Mouse (Mus musculus): Measurements from ENCODE around the gene Rbms3. TPM values are rescaled to one million over a fixed set of nuclear protein-coding genes. Genes with fewer than 3 reads are reported as not detected.
A peak's percentile ranks its signal among the peaks of the same experiment; 100 is the strongest.

Rbms3 gene
- polyA plus RNA-seq, 1 experiment from 2014 or later = 117 TPM

DNA sequence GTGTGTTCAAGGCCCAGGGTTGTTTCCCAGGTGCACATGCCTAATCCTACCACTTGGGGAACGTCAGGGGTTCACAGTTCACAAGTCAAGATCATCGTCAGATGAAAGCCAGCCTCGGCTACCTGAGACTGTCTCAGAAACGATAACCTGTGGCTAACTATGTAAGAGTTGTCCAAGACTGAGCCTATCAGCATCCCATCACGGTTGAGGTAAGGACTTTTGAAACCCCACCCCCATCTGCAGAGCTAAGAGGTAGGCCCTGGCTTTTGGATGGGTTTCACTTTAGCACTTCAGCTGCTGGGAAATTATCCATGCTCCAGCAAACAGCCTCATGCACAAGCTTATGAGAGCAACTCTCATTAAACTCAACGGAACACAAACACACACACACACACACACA, 607.6 kb downstream of the Rbms3 start:
- Histone ChIP-seq H3K36me3 (ENCODE audit: insufficient read depth) (no peaks in the 10 kb centered on the region), H3K9ac (no peak overlapping the region), H3K9me3 (ENCODE audit: low read depth, low read length) (no peaks in the 10 kb centered on the region), H3K27ac (ENCODE audit: low read depth) (no peak overlapping the region), H3K4me2 (no peak overlapping the region), H3K4me3 (ENCODE audit: low read depth, low read length) (no peak overlapping the region), H3K27me3 (ENCODE audit: insufficient read depth, low read length) (no peaks in the 10 kb centered on the region), H3K4me1 (ENCODE audit: insufficient read depth) (peaks cover 10% of the 10 kb centered on the region)
- no peak for TF ChIP-seq CTCF (IDR thresholded peaks at IDR 0.05; ENCODE audit: low read depth)
- ATAC-seq (ENCODE audit: insufficient read depth) (no peak), DNase-seq (no peak)
- WGBS = 87% methylated on average over 6 of the region's 6 CpGs

GRCm38 (mm10) chr9:117021506-117021905, 608.2 kb downstream of the Rbms3 start:
- Histone ChIP-seq H3K4me2 (no peak overlapping the region), H3K9ac (no peak overlapping the region), H3K27me3 (ENCODE audit: insufficient read depth, low read length) (no peaks in the 10 kb centered on the region), H3K27ac (ENCODE audit: low read depth) (no peak overlapping the region), H3K4me3 (ENCODE audit: low read depth, low read length) (no peak overlapping the region), H3K9me3 (ENCODE audit: low read depth, low read length) (no peaks in the 10 kb centered on the region), H3K36me3 (ENCODE audit: insufficient read depth) (no peaks in the 10 kb centered on the region), H3K4me1 (ENCODE audit: insufficient read depth) (peaks cover 10% of the 10 kb centered on the region)
- DNase-seq = no peak
- no peak for ATAC-seq (ENCODE audit: insufficient read depth)
- no peak for TF ChIP-seq CTCF (IDR thresholded peaks at IDR 0.05; ENCODE audit: low read depth)
- 59% methylated on average over 3 of the region's 3 CpGs for WGBS

GRCm38 (mm10) chr9:117020216-117020615, 609.5 kb downstream of the Rbms3 start:
- DNase-seq = no peak
- no peak overlapping the region for H3K4me2 ChIP-seq
- H3K4me1 ChIP-seq (ENCODE audit: insufficient read depth) = peaks cover 10% of the 10 kb centered on the region
- no peak overlapping the region for H3K9ac ChIP-seq
- no peak overlapping the region for H3K4me3 ChIP-seq (ENCODE audit: low read depth, low read length)
- no peak overlapping the region for H3K27ac ChIP-seq (ENCODE audit: low read depth)
- no peak for TF ChIP-seq CTCF (IDR thresholded peaks at IDR 0.05; ENCODE audit: low read depth)
- no peaks in the 10 kb centered on the region for H3K27me3 ChIP-seq (ENCODE audit: insufficient read depth, low read length)
- H3K36me3 ChIP-seq (ENCODE audit: insufficient read depth) = no peaks in the 10 kb centered on the region
- no peak for ATAC-seq (ENCODE audit: insufficient read depth)
- no peaks in the 10 kb centered on the region for H3K9me3 ChIP-seq (ENCODE audit: low read depth, low read length)
- 90% methylated on average over 2 of the region's 2 CpGs for WGBS

- H3K4me3 ChIP-seq (ENCODE audit: low read depth, low read length) = no peak overlapping the region
- peak; percentile 62; the same call in 1 of the 2 replicates for ATAC-seq (ENCODE audit: insufficient read depth)
- H3K4me2 ChIP-seq = no peak overlapping the region
- peak; percentile 55 for DNase-seq
- H3K36me3 ChIP-seq (ENCODE audit: insufficient read depth) = no peaks in the 10 kb centered on the region
- H3K4me1 ChIP-seq (ENCODE audit: insufficient read depth) = peaks cover 10% of the 10 kb centered on the region
- H3K27me3 ChIP-seq (ENCODE audit: insufficient read depth, low read length) = no peaks in the 10 kb centered on the region
- H3K9me3 ChIP-seq (ENCODE audit: low read depth, low read length) = no peaks in the 10 kb centered on the region
- peak overlapping the region; percentile 27; the same call in 1 of the 2 replicates for H3K27ac ChIP-seq (ENCODE audit: low read depth)
- 27% methylated on average over 2 of the region's 2 CpGs for WGBS
- no peak overlapping the region; the same call in 1 of the 2 replicates for H3K9ac ChIP-seq
- no peak for TF ChIP-seq CTCF (IDR thresholded peaks at IDR 0.05; ENCODE audit: low read depth)
These were observed 611.0 kb downstream of the Rbms3 start for GRCm38 (mm10) chr9:117018741-117019163.

GRCm38 (mm10) chr9:117018301-117018700, 611.4 kb downstream of the Rbms3 start:
- H3K4me3 ChIP-seq (ENCODE audit: low read depth, low read length) = no peak overlapping the region
- ATAC-seq (ENCODE audit: insufficient read depth) (no peak), DNase-seq (no peak)
- no peaks in the 10 kb centered on the region for H3K9me3 ChIP-seq (ENCODE audit: low read depth, low read length)
- 54% methylated on average over 12 of the region's 12 CpGs for WGBS
- TF ChIP-seq CTCF (IDR thresholded peaks at IDR 0.05; ENCODE audit: low read depth) = no peak
- peaks cover 10% of the 10 kb centered on the region for H3K4me1 ChIP-seq (ENCODE audit: insufficient read depth)
- no peak overlapping the region for H3K4me2 ChIP-seq
- H3K27me3 ChIP-seq (ENCODE audit: insufficient read depth, low read length) = no peaks in the 10 kb centered on the region
- no peak overlapping the region for H3K9ac ChIP-seq
- H3K27ac ChIP-seq (ENCODE audit: low read depth) = no peak overlapping the region
- H3K36me3 ChIP-seq (ENCODE audit: insufficient read depth) = no peaks in the 10 kb centered on the region

DNA sequence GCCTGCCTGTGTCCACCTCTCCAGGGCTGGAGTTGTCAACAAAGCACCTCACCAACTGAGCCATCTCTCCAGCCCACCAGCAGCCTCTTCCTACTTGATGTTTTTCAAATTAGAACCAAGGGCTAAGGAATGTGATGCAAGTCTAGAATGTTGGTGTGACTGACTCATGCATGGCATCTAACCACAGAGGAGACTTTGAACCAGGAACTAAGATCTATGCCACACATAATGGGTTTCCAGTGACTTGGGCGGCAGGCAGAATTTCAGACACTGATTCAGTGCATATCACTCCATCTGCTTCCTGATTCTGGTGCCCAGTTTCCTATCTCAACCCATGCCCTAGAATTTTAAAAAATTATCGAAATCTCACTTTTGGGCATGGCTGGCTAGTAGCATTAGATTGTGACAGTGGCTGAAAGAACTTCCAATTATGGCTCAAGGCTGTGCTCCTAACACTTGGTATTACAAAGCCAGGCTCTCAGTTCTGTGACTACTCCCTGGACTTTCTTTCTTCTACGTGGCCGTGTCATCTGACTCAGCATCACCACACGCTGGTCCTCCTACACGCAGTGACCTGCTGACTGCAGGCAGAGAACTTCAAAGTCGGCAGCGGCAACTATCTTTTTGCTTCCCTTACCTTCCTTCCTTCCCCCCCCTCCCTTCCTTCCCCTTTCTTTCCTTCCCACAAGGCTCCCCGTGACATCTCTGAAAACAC, 613.0 kb downstream of the Rbms3 start:
- H3K27me3 ChIP-seq (ENCODE audit: insufficient read depth, low read length) = no peaks in the 10 kb centered on the region
- no peak overlapping the region for H3K4me3 ChIP-seq (ENCODE audit: low read depth, low read length)
- H3K9me3 ChIP-seq (ENCODE audit: low read depth, low read length) = no peaks in the 10 kb centered on the region
- DNase-seq (no peak), ATAC-seq (ENCODE audit: insufficient read depth) (no peak)
- WGBS = 84% methylated on average over 9 of the region's 9 CpGs
- no peak overlapping the region for H3K27ac ChIP-seq (ENCODE audit: low read depth)
- H3K9ac ChIP-seq = no peak overlapping the region
- H3K36me3 ChIP-seq (ENCODE audit: insufficient read depth) = no peaks in the 10 kb centered on the region
- peaks cover 10% of the 10 kb centered on the region for H3K4me1 ChIP-seq (ENCODE audit: insufficient read depth)
- H3K4me2 ChIP-seq = no peak overlapping the region
- TF ChIP-seq CTCF (IDR thresholded peaks at IDR 0.05; ENCODE audit: low read depth) = no peak

- Histone ChIP-seq H3K9me3 (ENCODE audit: low read depth, low read length) (no peaks in the 10 kb centered on the region), H3K27ac (ENCODE audit: low read depth) (no peak overlapping the region), H3K9ac (no peak overlapping the region), H3K4me3 (ENCODE audit: low read depth, low read length) (no peak overlapping the region), H3K4me2 (no peak overlapping the region), H3K4me1 (ENCODE audit: insufficient read depth) (0 out of 2 replicates have a peak, but pooled peaks cover under 1% of the 10 kb centered on the region), H3K27me3 (ENCODE audit: insufficient read depth, low read length) (no peaks in the 10 kb centered on the region), H3K36me3 (ENCODE audit: insufficient read depth) (no peaks in the 10 kb centered on the region)
- DNase-seq (no peak), ATAC-seq (ENCODE audit: insufficient read depth) (no peak)
- no peak for TF ChIP-seq CTCF (IDR thresholded peaks at IDR 0.05; ENCODE audit: low read depth)
- 74% methylated on average over 3 of the region's 3 CpGs for WGBS
These were observed 616.3 kb downstream of the Rbms3 start for GRCm38 (mm10) chr9:117013386-117013785.

Measured in lung, embryonic 14.5 days (tissue).